Mouse (Mus musculus): Measurements from ENCODE around the gene Tekt1. TPM values are rescaled to one million over a fixed set of nuclear protein-coding genes. Genes with fewer than 3 reads are reported as not detected.

Tekt1 gene
- polyA plus RNA-seq, 1 experiment from 2014 or later: 17.8 TPM

DNA sequence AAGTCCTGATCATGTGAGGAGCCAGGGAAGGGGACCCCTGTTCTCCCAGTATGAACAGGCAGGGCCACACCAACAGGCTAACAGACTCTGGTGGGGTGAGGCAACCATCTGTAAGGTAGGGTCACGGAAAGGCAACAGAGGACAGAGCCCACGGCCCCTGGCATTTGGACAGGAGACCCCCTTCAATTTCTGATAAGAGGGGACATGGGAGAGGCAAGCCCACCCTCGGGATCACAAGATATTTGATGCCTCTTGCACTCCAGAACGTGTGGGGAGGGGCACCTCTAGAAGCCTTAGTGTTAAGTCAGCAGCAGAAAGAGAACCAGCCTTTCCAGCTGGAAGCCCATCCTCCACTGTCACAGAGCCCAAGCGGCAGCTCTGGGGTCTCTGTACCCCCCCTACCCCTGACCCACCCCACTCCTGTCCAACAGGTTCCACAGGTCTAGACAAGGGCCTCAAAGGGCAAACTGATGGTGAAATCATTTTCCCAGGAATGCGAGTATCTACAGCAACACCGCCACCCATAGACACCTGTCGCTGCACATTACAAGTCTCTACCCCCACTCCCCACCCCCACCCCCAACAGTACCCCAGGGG, 43.9 kb upstream of the Tekt1 start:
- H3K27me3 ChIP-seq (ENCODE audit: control insufficient read depth, insufficient read depth, low read depth, low read length): no peaks in the 10 kb centered on the region
- H3K4me2 ChIP-seq (ENCODE audit: low read depth, low read length): peak overlapping the region; percentile 92
- H3K9me3 ChIP-seq (ENCODE audit: control insufficient read depth, low read length): no peaks in the 10 kb centered on the region
- no peak overlapping the region for H3K4me3 ChIP-seq (ENCODE audit: low read length)
- H3K4me1 ChIP-seq (replicated peaks; ENCODE audit: control insufficient read depth, insufficient read depth, low read length): peaks cover 68% of the 10 kb centered on the region
- WGBS: 31% methylated on average over 8 of the region's 8 CpGs
- H3K9ac ChIP-seq (ENCODE audit: low read length): peak overlapping the region; percentile 93
- H3K27ac ChIP-seq (ENCODE audit: low read length): peak overlapping the region; percentile 94
- peak; percentile 57 for ATAC-seq (ENCODE audit: low read depth)
- H3K36me3 ChIP-seq (ENCODE audit: control insufficient read depth, insufficient read depth, low read length): peaks cover 3% of the 10 kb centered on the region; the same call in 1 of the 2 replicates

DNA sequence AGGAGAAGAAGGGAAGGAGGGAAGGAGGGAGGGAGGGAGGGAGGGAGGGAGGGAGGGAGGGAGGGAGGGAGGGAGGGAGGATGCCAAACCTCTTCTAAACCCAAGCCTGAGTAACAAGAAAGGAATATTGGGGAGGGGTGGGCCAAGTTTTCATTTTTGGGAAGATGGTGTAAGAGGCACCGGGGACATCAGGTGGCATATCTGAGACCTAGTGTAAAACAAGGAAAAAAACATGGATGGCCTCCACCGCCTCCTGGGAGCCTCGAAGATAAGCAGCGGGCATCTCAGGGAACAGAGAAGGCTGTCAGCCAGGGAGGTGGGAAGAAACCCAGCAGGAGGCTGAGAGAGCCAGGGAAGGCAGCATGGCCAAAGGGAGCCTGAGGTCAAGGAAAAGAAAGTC, 43.3 kb upstream of the Tekt1 start:
- Histone ChIP-seq H3K4me2 (ENCODE audit: low read depth, low read length) (peak overlapping the region; percentile 92), H3K36me3 (ENCODE audit: control insufficient read depth, insufficient read depth, low read length) (peaks cover 8% of the 10 kb centered on the region), H3K27me3 (ENCODE audit: control insufficient read depth, insufficient read depth, low read depth, low read length) (no peaks in the 10 kb centered on the region), H3K9ac (ENCODE audit: low read length) (peak overlapping the region; percentile 29; the same call in 1 of the 2 replicates), H3K4me1 (replicated peaks; ENCODE audit: control insufficient read depth, insufficient read depth, low read length) (peaks cover 69% of the 10 kb centered on the region), H3K9me3 (ENCODE audit: control insufficient read depth, low read length) (no peaks in the 10 kb centered on the region), H3K27ac (ENCODE audit: low read length) (peak overlapping the region; percentile 94), H3K4me3 (ENCODE audit: low read length) (no peak overlapping the region)
- WGBS: 43% methylated on average over 4 of the region's 4 CpGs
- no peak for ATAC-seq (ENCODE audit: low read depth)

DNA sequence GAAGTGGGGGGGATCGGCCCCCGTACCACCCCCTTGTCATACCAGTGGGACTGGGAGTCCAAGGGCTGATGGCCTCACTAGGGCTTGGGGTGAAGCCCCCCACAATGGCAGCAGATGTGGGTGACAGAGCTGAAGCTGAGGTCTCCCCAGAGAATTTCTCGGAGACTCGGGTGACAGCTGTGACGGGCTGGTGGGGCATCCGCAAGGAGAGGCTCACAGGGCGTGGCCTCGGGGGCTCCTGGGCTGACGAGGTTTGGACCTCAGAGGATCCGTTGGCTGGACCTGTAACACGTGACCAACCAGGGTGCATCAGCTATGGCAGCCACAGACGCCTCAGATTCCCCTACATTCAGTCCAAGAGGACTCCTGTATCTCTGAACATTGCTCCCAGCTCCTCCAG, 40.7 kb upstream of the Tekt1 start:
- 88% methylated on average over 12 of the region's 12 CpGs for WGBS
- no peaks in the 10 kb centered on the region for H3K9me3 ChIP-seq (ENCODE audit: control insufficient read depth, low read length)
- no peak overlapping the region for H3K9ac ChIP-seq (ENCODE audit: low read length)
- H3K4me3 ChIP-seq (ENCODE audit: low read length): no peak overlapping the region
- H3K27ac ChIP-seq (ENCODE audit: low read length): peak overlapping the region; percentile 83
- H3K27me3 ChIP-seq (ENCODE audit: control insufficient read depth, insufficient read depth, low read depth, low read length): no peaks in the 10 kb centered on the region
- H3K36me3 ChIP-seq (ENCODE audit: control insufficient read depth, insufficient read depth, low read length): peaks cover 19% of the 10 kb centered on the region
- ATAC-seq (ENCODE audit: low read depth): no peak
- no peak overlapping the region for H3K4me2 ChIP-seq (ENCODE audit: low read depth, low read length)
- H3K4me1 ChIP-seq (replicated peaks; ENCODE audit: control insufficient read depth, insufficient read depth, low read length): peaks cover 62% of the 10 kb centered on the region

DNA sequence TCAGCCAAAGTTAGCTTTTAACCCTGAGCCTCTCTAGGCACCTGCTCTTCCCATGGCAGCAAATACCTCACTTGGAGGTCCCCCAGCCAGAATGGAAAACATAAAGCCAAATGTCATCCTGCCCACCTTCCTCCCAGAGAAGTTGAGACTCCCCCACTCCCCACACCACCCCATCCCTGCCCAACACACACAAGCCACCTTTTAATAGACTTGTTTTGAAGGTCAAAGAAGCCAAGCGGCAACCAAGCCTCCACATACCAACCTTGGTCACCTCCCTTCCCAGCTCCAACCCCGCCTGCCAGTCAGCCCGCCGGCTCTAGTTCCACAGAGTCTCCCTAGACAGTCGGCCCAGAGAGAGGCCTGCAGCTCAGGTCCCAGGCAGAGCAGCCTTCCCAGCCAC, 39.8 kb upstream of the Tekt1 start:
- H3K4me2 ChIP-seq (ENCODE audit: low read depth, low read length): peak overlapping the region; percentile 9; the same call in 1 of the 2 replicates
- no peaks in the 10 kb centered on the region for H3K9me3 ChIP-seq (ENCODE audit: control insufficient read depth, low read length)
- H3K27ac ChIP-seq (ENCODE audit: low read length): peak overlapping the region; percentile 83
- H3K4me3 ChIP-seq (ENCODE audit: low read length): no peak overlapping the region
- peaks cover 60% of the 10 kb centered on the region for H3K4me1 ChIP-seq (replicated peaks; ENCODE audit: control insufficient read depth, insufficient read depth, low read length)
- ATAC-seq (ENCODE audit: low read depth): no peak
- peak overlapping the region; percentile 26; the same call in 1 of the 2 replicates for H3K9ac ChIP-seq (ENCODE audit: low read length)
- no peaks in the 10 kb centered on the region for H3K27me3 ChIP-seq (ENCODE audit: control insufficient read depth, insufficient read depth, low read depth, low read length)
- H3K36me3 ChIP-seq (ENCODE audit: control insufficient read depth, insufficient read depth, low read length): peaks cover 19% of the 10 kb centered on the region
- 55% methylated on average over 5 of the region's 5 CpGs for WGBS

DNA sequence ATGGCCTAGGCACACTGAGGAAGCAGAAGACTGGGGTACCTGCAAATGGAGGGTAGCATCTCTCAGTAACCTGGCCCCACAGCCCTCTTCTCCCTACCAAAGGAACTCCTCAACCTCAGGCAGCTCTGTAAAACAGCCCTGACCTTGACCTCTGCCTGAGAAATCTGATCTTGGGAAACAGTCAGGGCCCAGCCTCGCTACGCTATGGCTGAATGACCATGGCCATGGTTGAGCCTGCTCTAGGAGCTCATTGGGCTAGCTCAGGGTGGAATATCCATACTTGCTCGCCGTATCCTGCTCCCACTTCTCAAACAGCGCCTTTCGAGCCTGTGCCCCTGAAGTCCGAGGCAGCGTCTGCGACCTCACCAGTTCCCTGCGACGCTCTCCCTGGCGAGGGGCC, 38.8 kb upstream of the Tekt1 start:
- Histone ChIP-seq H3K4me3 (ENCODE audit: low read length) (no peak overlapping the region), H3K4me1 (replicated peaks; ENCODE audit: control insufficient read depth, insufficient read depth, low read length) (peaks cover 55% of the 10 kb centered on the region), H3K9me3 (ENCODE audit: control insufficient read depth, low read length) (no peaks in the 10 kb centered on the region), H3K27ac (ENCODE audit: low read length) (peak overlapping the region; percentile 83), H3K4me2 (ENCODE audit: low read depth, low read length) (no peak overlapping the region), H3K36me3 (ENCODE audit: control insufficient read depth, insufficient read depth, low read length) (peaks cover 19% of the 10 kb centered on the region), H3K27me3 (ENCODE audit: control insufficient read depth, insufficient read depth, low read depth, low read length) (no peaks in the 10 kb centered on the region), H3K9ac (ENCODE audit: low read length) (no peak overlapping the region)
- 64% methylated on average over 12 of the region's 12 CpGs for WGBS
- ATAC-seq (ENCODE audit: low read depth): no peak

DNA sequence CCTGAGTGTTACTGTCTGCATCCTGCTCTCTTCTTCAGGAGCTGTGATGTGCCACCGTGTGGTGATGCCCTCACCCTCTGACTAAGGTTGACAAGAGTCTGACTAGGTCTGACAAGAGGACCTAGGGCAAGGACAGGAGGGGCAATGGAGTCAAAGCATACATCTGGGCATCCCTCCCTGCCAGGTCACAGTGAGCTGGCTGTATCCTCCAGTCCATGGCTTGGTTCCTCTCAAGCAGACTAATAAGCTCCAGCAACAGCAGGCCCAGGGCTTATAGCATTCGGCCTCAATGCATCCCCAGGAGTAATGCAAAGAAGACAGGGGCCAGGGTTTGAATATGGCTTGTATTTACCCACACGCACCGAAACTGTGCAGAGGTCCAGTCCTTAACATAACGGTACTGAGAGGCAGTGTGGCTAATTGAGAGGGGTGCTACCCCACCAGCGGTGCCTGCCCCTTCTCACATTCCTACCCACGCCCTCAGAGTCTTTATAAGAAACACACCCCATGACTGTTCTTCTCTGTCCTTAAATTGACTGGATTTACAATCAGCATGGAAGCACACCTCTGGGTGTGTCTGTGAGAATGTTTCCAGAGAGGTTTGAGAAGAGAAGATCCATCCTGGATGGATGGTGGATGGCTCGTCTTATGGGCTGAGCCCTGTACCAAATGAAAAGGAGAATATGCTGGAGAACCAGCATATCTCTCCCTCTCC, 35.7 kb upstream of the Tekt1 start:
- 0 out of 2 replicates have a peak, but pooled peaks have one; percentile 3 for ATAC-seq (ENCODE audit: low read depth)
- no peak overlapping the region for H3K4me3 ChIP-seq (ENCODE audit: low read length)
- 68% methylated on average over 8 of the region's 8 CpGs for WGBS
- H3K36me3 ChIP-seq (ENCODE audit: control insufficient read depth, insufficient read depth, low read length): peaks cover 19% of the 10 kb centered on the region
- peak overlapping the region; percentile 39 for H3K9ac ChIP-seq (ENCODE audit: low read length)
- no peaks in the 10 kb centered on the region for H3K9me3 ChIP-seq (ENCODE audit: control insufficient read depth, low read length)
- peaks cover 53% of the 10 kb centered on the region for H3K4me1 ChIP-seq (replicated peaks; ENCODE audit: control insufficient read depth, insufficient read depth, low read length)
- H3K27ac ChIP-seq (ENCODE audit: low read length): peak overlapping the region; percentile 93
- no peak overlapping the region for H3K4me2 ChIP-seq (ENCODE audit: low read depth, low read length)
- H3K27me3 ChIP-seq (ENCODE audit: control insufficient read depth, insufficient read depth, low read depth, low read length): no peaks in the 10 kb centered on the region

DNA sequence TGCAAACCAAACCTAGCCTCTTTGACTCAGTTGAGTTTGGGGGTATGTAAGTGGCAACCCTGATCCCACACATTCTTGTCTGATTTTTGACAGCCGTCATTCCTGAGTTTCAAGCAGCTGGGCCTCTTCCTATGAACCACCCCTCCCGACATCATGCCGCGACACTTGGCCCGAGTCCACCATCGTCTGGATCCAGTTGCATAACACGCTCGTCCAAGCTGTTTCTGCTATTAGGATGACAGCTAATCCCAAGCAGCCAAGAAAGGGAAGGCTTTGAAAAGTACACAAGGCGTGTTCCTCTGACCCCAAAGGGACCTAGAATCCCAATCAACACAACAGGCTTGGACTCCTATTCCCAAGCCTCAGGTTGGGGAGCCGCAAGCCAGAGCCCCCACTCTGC, 34.8 kb upstream of the Tekt1 start:
- Histone ChIP-seq H3K4me1 (replicated peaks; ENCODE audit: control insufficient read depth, insufficient read depth, low read length) (peaks cover 46% of the 10 kb centered on the region), H3K4me3 (ENCODE audit: low read length) (no peak overlapping the region), H3K9ac (ENCODE audit: low read length) (no peak overlapping the region), H3K27ac (ENCODE audit: low read length) (peak overlapping the region; percentile 94), H3K9me3 (ENCODE audit: control insufficient read depth, low read length) (no peaks in the 10 kb centered on the region), H3K4me2 (ENCODE audit: low read depth, low read length) (peak overlapping the region; percentile 15; the same call in 1 of the 2 replicates), H3K36me3 (ENCODE audit: control insufficient read depth, insufficient read depth, low read length) (peaks cover 17% of the 10 kb centered on the region), H3K27me3 (ENCODE audit: control insufficient read depth, insufficient read depth, low read depth, low read length) (no peaks in the 10 kb centered on the region)
- ATAC-seq (ENCODE audit: low read depth): peak; percentile 86
- WGBS: 29% methylated on average over 10 of the region's 10 CpGs

DNA sequence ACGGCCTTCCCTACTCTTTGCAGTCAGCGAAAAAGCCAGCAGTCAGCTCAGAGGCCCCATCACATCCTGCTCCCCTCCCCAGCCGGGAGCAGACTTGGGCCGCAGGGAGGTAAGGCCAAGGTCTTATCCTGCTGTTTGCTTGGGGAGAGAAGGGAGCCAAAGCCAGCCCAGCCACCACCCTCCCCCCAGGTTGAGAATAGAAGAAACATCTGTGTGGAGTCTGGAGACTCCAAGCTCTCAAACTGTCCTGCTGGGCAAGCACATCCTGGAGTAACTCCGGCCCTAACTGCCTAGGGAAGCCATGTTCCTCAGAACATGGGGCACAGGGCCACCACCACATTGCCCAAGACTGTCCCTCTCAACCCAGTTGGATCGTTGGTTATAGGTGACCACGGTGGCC, 34.4 kb upstream of the Tekt1 start:
- WGBS: 32% methylated on average over 7 of the region's 7 CpGs
- Histone ChIP-seq H3K9me3 (ENCODE audit: control insufficient read depth, low read length) (no peaks in the 10 kb centered on the region), H3K4me1 (replicated peaks; ENCODE audit: control insufficient read depth, insufficient read depth, low read length) (peaks cover 43% of the 10 kb centered on the region), H3K27me3 (ENCODE audit: control insufficient read depth, insufficient read depth, low read depth, low read length) (no peaks in the 10 kb centered on the region), H3K27ac (ENCODE audit: low read length) (peak overlapping the region; percentile 94), H3K9ac (ENCODE audit: low read length) (no peak overlapping the region), H3K4me2 (ENCODE audit: low read depth, low read length) (peak overlapping the region; percentile 15; the same call in 1 of the 2 replicates), H3K4me3 (ENCODE audit: low read length) (no peak overlapping the region), H3K36me3 (ENCODE audit: control insufficient read depth, insufficient read depth, low read length) (peaks cover 17% of the 10 kb centered on the region)
- peak; percentile 76 for ATAC-seq (ENCODE audit: low read depth)

DNA sequence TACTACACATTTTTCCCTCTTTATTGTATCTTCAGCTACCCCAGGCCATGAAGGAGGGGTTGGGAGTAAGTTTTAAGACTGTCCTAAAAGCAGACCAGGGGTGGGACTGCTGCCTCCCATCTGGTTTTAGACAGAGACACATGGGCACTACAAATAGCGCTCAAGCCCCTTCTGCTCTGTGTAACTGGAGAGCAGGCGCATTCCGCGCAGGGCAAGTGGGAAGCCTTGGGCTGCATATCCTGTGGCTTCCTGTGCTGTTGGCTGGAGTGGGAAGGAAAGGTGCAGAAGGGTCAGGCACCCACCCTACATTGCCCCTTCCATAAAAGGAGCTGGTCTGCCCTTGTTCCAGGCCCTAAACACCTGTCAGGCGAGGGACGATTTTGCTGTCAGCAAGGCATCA, 33.4 kb upstream of the Tekt1 start:
- no peaks in the 10 kb centered on the region for H3K27me3 ChIP-seq (ENCODE audit: control insufficient read depth, insufficient read depth, low read depth, low read length)
- 54% methylated on average over 6 of the region's 6 CpGs for WGBS
- no peaks in the 10 kb centered on the region for H3K9me3 ChIP-seq (ENCODE audit: control insufficient read depth, low read length)
- H3K4me3 ChIP-seq (ENCODE audit: low read length): no peak overlapping the region
- H3K36me3 ChIP-seq (ENCODE audit: control insufficient read depth, insufficient read depth, low read length): peaks cover 20% of the 10 kb centered on the region
- peaks cover 38% of the 10 kb centered on the region for H3K4me1 ChIP-seq (replicated peaks; ENCODE audit: control insufficient read depth, insufficient read depth, low read length)
- no peak for ATAC-seq (ENCODE audit: low read depth)
- H3K27ac ChIP-seq (ENCODE audit: low read length): peak overlapping the region; percentile 94
- H3K9ac ChIP-seq (ENCODE audit: low read length): no peak overlapping the region
- no peak overlapping the region for H3K4me2 ChIP-seq (ENCODE audit: low read depth, low read length)
